In genomic region chr11:21453308-21454106, GRCm38 (mm10) we compare ENCODE assay signal across 7 mouse cellular contexts.
DNase-seq lines count a peak whose midpoint lies in the region; ATAC-seq and TF ChIP-seq lines count a peak whose summit lies in the region.

No protein-coding gene starts in this region.

- H3K9ac ChIP-seq in kidney, embryonic 14.5 days (ENCODE audit: low read depth, low read length): no peak overlapping the region
- H3K9ac ChIP-seq in MEL (ENCODE audit: control insufficient read depth, low read depth, low read length, poor library complexity, severe bottlenecking): no peak overlapping the region
- no peak overlapping the region for H3K9ac ChIP-seq in embryonic facial prominence, embryonic 14.5 days (ENCODE audit: low read depth, low read length)

- no peaks in the 10 kb centered on the region for H3K27me3 ChIP-seq in kidney, embryonic 14.5 days (ENCODE audit: control insufficient read depth, insufficient read depth, low read length)
- H3K27me3 ChIP-seq in MEL (ENCODE audit: control insufficient read depth in 1 of 2, insufficient read depth in 2 of 2, low read length in 2 of 2): no peaks in the 10 kb centered on the region; a peak in 2 of 4 replicates
- H3K27me3 ChIP-seq in embryonic facial prominence, embryonic 14.5 days (replicated peaks; ENCODE audit: control insufficient read depth, insufficient read depth, low read length): no peaks in the 10 kb centered on the region

- H3K79me2 ChIP-seq in MEL (ENCODE audit: control insufficient read depth, insufficient read depth, low read length, poor library complexity): no peaks in the 10 kb centered on the region

- TF ChIP-seq CTCF in MEL (IDR thresholded peaks at IDR 0.05 in 2 of 3, conservative IDR thresholded peaks at IDR 0.05 in 1 of 3; ENCODE audit: control insufficient read depth in 1 of 3, insufficient read depth in 1 of 3, low read depth in 2 of 3, low read length in 3 of 3, poor library complexity in 1 of 3, severe bottlenecking in 1 of 3): peak; percentile 24 to 79 (median 36); a peak in 5 of 6 replicates

- peak; percentile 65 for DNase-seq in kidney, adult 9 months
- peak; percentile 77 for DNase-seq in CD4-positive, CD25-positive, alpha-beta regulatory T cell, adult 2 months (ENCODE audit: low read depth, low spot score)
- peak; percentile 81 for DNase-seq in MEL (ENCODE audit: low read depth, low spot score)
- DNase-seq in embryonic facial prominence, embryonic 14.5 days (ENCODE audit: low spot score): peak; percentile 63
- peak; percentile 52 for DNase-seq in lung, postnatal 25 days (ENCODE audit: low spot score)
- no peak for DNase-seq in urinary bladder, adult 2 months (ENCODE audit: low spot score)

- H3K4me3 ChIP-seq in kidney, embryonic 14.5 days (ENCODE audit: low read length): no peak overlapping the region
- no peak overlapping the region for H3K4me3 ChIP-seq in MEL (ENCODE audit: control insufficient read depth in 1 of 2, insufficient read depth in 1 of 2, low read depth in 2 of 2, low read length in 2 of 2)
- H3K4me3 ChIP-seq in embryonic facial prominence, embryonic 14.5 days (ENCODE audit: low read depth, low read length): no peak overlapping the region

- no peak overlapping the region for H3K27ac ChIP-seq in kidney, embryonic 14.5 days (ENCODE audit: low read depth, low read length)
- H3K27ac ChIP-seq in MEL (ENCODE audit: control insufficient read depth, low read depth, low read length): no peak overlapping the region
- no peak overlapping the region for H3K27ac ChIP-seq in embryonic facial prominence, embryonic 14.5 days (replicated peaks; ENCODE audit: low read depth, low read length)

- no peaks in the 10 kb centered on the region for H3K4me1 ChIP-seq in kidney, embryonic 14.5 days (ENCODE audit: control insufficient read depth, insufficient read depth, low read length)
- H3K4me1 ChIP-seq in MEL (ENCODE audit: control insufficient read depth in 1 of 2, insufficient read depth in 2 of 2, low read length in 2 of 2): no peaks in the 10 kb centered on the region
- H3K4me1 ChIP-seq in embryonic facial prominence, embryonic 14.5 days (ENCODE audit: control insufficient read depth, insufficient read depth, low read length): no peaks in the 10 kb centered on the region

- no peak for TF ChIP-seq EP300 in MEL (IDR thresholded peaks at IDR 0.05; ENCODE audit: low read depth in 1 of 2, low read length in 2 of 2)

- no peak for TF ChIP-seq POLR2A in MEL (IDR thresholded peaks at IDR 0.05; ENCODE audit: control insufficient read depth in 1 of 2, insufficient read depth in 1 of 2, low read depth in 1 of 2, low read length in 2 of 2, poor library complexity in 1 of 2)

- no peak overlapping the region for H3K4me2 ChIP-seq in kidney, embryonic 14.5 days (replicated peaks; ENCODE audit: low read depth, low read length)
- H3K4me2 ChIP-seq in embryonic facial prominence, embryonic 14.5 days (ENCODE audit: low read depth, low read length): no peak overlapping the region

- peak; percentile 90 for TF ChIP-seq RAD21 in MEL (IDR thresholded peaks at IDR 0.05; ENCODE audit: low read depth, low read length)

- no peaks in the 10 kb centered on the region for H3K9me3 ChIP-seq in kidney, embryonic 14.5 days (ENCODE audit: control insufficient read depth, low read length)
- no peaks in the 10 kb centered on the region for H3K9me3 ChIP-seq in MEL (replicated peaks; ENCODE audit: insufficient read depth, low read length)
- H3K9me3 ChIP-seq in embryonic facial prominence, embryonic 14.5 days (ENCODE audit: control insufficient read depth, low read length): no peaks in the 10 kb centered on the region

- H3K36me3 ChIP-seq in kidney, embryonic 14.5 days (ENCODE audit: control insufficient read depth, insufficient read depth, low read length): no peaks in the 10 kb centered on the region
- no peaks in the 10 kb centered on the region for H3K36me3 ChIP-seq in MEL (ENCODE audit: control insufficient read depth in 1 of 2, insufficient read depth in 2 of 2, low read length in 2 of 2)
- no peaks in the 10 kb centered on the region for H3K36me3 ChIP-seq in embryonic facial prominence, embryonic 14.5 days (ENCODE audit: control insufficient read depth, insufficient read depth, low read length)

- WGBS in kidney, embryonic 14.5 days: 68% methylated on average over 3 of the region's 4 CpGs
- 68% methylated on average over 3 of the region's 4 CpGs for WGBS in embryonic facial prominence, embryonic 14.5 days

- no peak for ATAC-seq in kidney, embryonic 14.5 days (ENCODE audit: low FRiP score, low TSS enrichment)
- ATAC-seq in embryonic facial prominence, embryonic 14.5 days (ENCODE audit: low read depth): no peak

TF ChIP-seq in MEL, 35 proteins besides CTCF, POLR2A, EP300 and RAD21:
- TF ChIP-seq SMC3 (IDR thresholded peaks at IDR 0.05; ENCODE audit: low read depth, low read length) (peak; percentile 92), RCOR1 (IDR thresholded peaks at IDR 0.05; ENCODE audit: low read depth, low read length) (no peak), NELFE (IDR thresholded peaks at IDR 0.05; ENCODE audit: low read depth, low read length) (no peak), ZNF384 (IDR thresholded peaks at IDR 0.05; ENCODE audit: low read depth, low read length) (peak; percentile 84), MYC (IDR thresholded peaks at IDR 0.05; ENCODE audit: low read depth, low read length) (peak; percentile 63; the same call in 1 of the 2 replicates), SIN3A (IDR thresholded peaks at IDR 0.05; ENCODE audit: low read length) (peak; percentile 34; the same call in 1 of the 2 replicates), ZC3H11A (IDR thresholded peaks at IDR 0.05; ENCODE audit: low read depth, low read length) (peak; percentile 95), MEF2A (IDR thresholded peaks at IDR 0.05; ENCODE audit: extremely low read depth, insufficient replicate concordance, low read depth, low read length, poor library complexity, severe bottlenecking) (no peak)
